In the genomic region with DNA sequence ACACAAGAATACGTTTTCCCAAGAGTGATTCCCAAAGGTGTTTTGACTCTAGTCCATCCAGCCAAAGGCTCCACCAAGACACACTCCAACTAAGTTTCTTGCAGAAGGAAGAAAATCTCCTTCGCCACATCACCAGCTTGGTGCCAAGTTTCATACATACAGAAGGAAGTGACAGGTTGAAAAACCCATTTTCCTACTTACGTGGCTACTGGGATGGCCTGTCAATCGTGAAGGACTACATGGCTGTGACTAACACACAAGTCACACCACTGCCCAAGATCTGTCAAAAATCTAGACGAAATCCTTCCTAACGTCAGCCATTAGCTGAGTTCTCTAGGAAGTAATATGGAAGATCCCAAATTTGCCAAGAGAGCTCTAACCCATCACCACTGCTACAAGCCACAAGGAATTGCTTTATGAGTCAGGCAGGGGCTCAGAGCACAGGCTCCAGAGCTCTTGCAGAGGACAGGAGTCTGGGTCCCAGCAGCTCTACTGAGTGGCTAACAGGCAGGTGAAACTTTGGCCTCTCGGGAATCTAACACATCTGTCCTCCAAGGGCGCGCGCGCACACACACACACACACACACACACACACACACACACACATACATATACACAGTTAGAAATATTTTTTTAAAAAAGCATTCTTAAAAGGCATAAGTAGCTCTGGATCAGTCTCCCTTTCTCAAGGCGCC, we compare ENCODE assay signal across 8 mouse cellular contexts. TPM values are rescaled to one million over a fixed set of nuclear protein-coding genes. Genes with fewer than 3 reads are reported as not detected.
DNase-seq lines count a peak whose midpoint lies in the region; ATAC-seq and TF ChIP-seq lines count a peak whose summit lies in the region.

No protein-coding gene starts in this region.

- peak overlapping the region; percentile 87 for H3K9ac ChIP-seq in heart, embryonic 13.5 days
- H3K9ac ChIP-seq in MEL (ENCODE audit: control insufficient read depth, low read depth, low read length, poor library complexity, severe bottlenecking): peak overlapping the region; percentile 73
- peak overlapping the region; percentile 63 for H3K9ac ChIP-seq in hindbrain, embryonic 14.5 days
- H3K9ac ChIP-seq in midbrain, embryonic 11.5 days (ENCODE audit: low read length): peak overlapping the region; percentile 70

- H3K36me3 ChIP-seq in heart, embryonic 13.5 days: no peaks in the 10 kb centered on the region
- H3K36me3 ChIP-seq in MEL (ENCODE audit: control insufficient read depth in 1 of 2, insufficient read depth in 2 of 2, low read length in 2 of 2): peaks cover 0 to 5% of the 10 kb centered on the region in 2 experiments; a peak in 2 of 4 replicates
- no peaks in the 10 kb centered on the region for H3K36me3 ChIP-seq in hindbrain, embryonic 14.5 days (replicated peaks; ENCODE audit: control insufficient read depth, insufficient read depth)
- H3K36me3 ChIP-seq in midbrain, embryonic 11.5 days (ENCODE audit: control insufficient read depth, insufficient read depth, low read length): no peaks in the 10 kb centered on the region

- H3K9me3 ChIP-seq in heart, embryonic 13.5 days: no peaks in the 10 kb centered on the region
- no peaks in the 10 kb centered on the region for H3K9me3 ChIP-seq in MEL (replicated peaks; ENCODE audit: insufficient read depth, low read length)
- no peaks in the 10 kb centered on the region for H3K9me3 ChIP-seq in hindbrain, embryonic 14.5 days (ENCODE audit: control insufficient read depth, low read length)
- no peaks in the 10 kb centered on the region for H3K9me3 ChIP-seq in midbrain, embryonic 11.5 days (ENCODE audit: control insufficient read depth, low read length)

- no peak for TF ChIP-seq CTCF in MEL (IDR thresholded peaks at IDR 0.05 in 2 of 3, conservative IDR thresholded peaks at IDR 0.05 in 1 of 3; ENCODE audit: control insufficient read depth in 1 of 3, insufficient read depth in 1 of 3, low read depth in 2 of 3, low read length in 3 of 3, poor library complexity in 1 of 3, severe bottlenecking in 1 of 3)

- ATAC-seq in heart, embryonic 13.5 days (ENCODE audit: extremely low read depth, insufficient number of reproducible peaks, low FRiP score, low TSS enrichment): no peak
- no peak for ATAC-seq in hindbrain, embryonic 14.5 days (ENCODE audit: low FRiP score)
- ATAC-seq in midbrain, embryonic 11.5 days (ENCODE audit: low FRiP score): no peak

- no peak for DNase-seq in heart, postnatal 14 days
- DNase-seq in MEL (ENCODE audit: low read depth, low spot score): peak; percentile 24
- DNase-seq in hindbrain, embryonic 14.5 days (ENCODE audit: low spot score): no peak
- no peak for DNase-seq in midbrain, embryonic 11.5 days (ENCODE audit: low spot score, missing footprints)
- DNase-seq in right cerebral cortex, postnatal 14 days: no peak
- no peak for DNase-seq in natural killer cell, adult 2 months (ENCODE audit: low spot score in 2 of 2)
- no peak for DNase-seq in left cerebral cortex, adult 11 months (ENCODE audit: low spot score)

- peak overlapping the region; percentile 98 for H3K4me2 ChIP-seq in heart, embryonic 13.5 days
- peak overlapping the region; percentile 98 for H3K4me2 ChIP-seq in hindbrain, embryonic 14.5 days (replicated peaks)
- H3K4me2 ChIP-seq in midbrain, embryonic 11.5 days: peak overlapping the region; percentile 82

- WGBS in heart, embryonic 13.5 days: 62% methylated on average over 12 of the region's 12 CpGs
- WGBS in hindbrain, embryonic 14.5 days: 74% methylated on average over 12 of the region's 12 CpGs
- 81% methylated on average over 12 of the region's 12 CpGs for WGBS in midbrain, embryonic 11.5 days

- no peak for TF ChIP-seq RAD21 in MEL (IDR thresholded peaks at IDR 0.05; ENCODE audit: low read depth, low read length)

- peak overlapping the region; percentile 65 for H3K4me3 ChIP-seq in heart, embryonic 13.5 days
- H3K4me3 ChIP-seq in MEL (ENCODE audit: control insufficient read depth in 1 of 2, insufficient read depth in 1 of 2, low read depth in 2 of 2, low read length in 2 of 2): peak overlapping the region; percentile 65 to 70
- H3K4me3 ChIP-seq in hindbrain, embryonic 14.5 days (replicated peaks; ENCODE audit: low read length): peak overlapping the region; percentile 59
- peak overlapping the region; percentile 67 for H3K4me3 ChIP-seq in midbrain, embryonic 11.5 days (ENCODE audit: low read depth, low read length)

- intact Hi-C loops in heart, postnatal 14 days (cut with DNase I): no loop called here

- H3K27me3 ChIP-seq in heart, embryonic 13.5 days (replicated peaks): no peaks in the 10 kb centered on the region
- no peaks in the 10 kb centered on the region for H3K27me3 ChIP-seq in MEL (ENCODE audit: control insufficient read depth in 1 of 2, insufficient read depth in 2 of 2, low read length in 2 of 2)
- no peaks in the 10 kb centered on the region for H3K27me3 ChIP-seq in hindbrain, embryonic 14.5 days (ENCODE audit: control insufficient read depth, insufficient read depth, low read length)
- no peaks in the 10 kb centered on the region for H3K27me3 ChIP-seq in midbrain, embryonic 11.5 days (ENCODE audit: control insufficient read depth, insufficient read depth, low read length)

- no peak for TF ChIP-seq EP300 in MEL (IDR thresholded peaks at IDR 0.05; ENCODE audit: low read depth in 1 of 2, low read length in 2 of 2)

- peaks cover 12% of the 10 kb centered on the region for H3K79me2 ChIP-seq in MEL (ENCODE audit: control insufficient read depth, insufficient read depth, low read length, poor library complexity)

- H3K4me1 ChIP-seq in heart, embryonic 13.5 days: peaks cover 32% of the 10 kb centered on the region
- H3K4me1 ChIP-seq in MEL (ENCODE audit: control insufficient read depth in 1 of 2, insufficient read depth in 2 of 2, low read length in 2 of 2): peaks cover 0 to 10% of the 10 kb centered on the region in 2 experiments; a peak in 3 of 4 replicates
- peaks cover 14% of the 10 kb centered on the region for H3K4me1 ChIP-seq in hindbrain, embryonic 14.5 days (replicated peaks; ENCODE audit: control insufficient read depth, insufficient read depth, low read length)
- peaks cover 15% of the 10 kb centered on the region for H3K4me1 ChIP-seq in midbrain, embryonic 11.5 days (ENCODE audit: control insufficient read depth, insufficient read depth, low read length)

- H3K27ac ChIP-seq in heart, embryonic 13.5 days (replicated peaks): no peak overlapping the region
- H3K27ac ChIP-seq in MEL (ENCODE audit: control insufficient read depth, low read depth, low read length): no peak overlapping the region
- H3K27ac ChIP-seq in hindbrain, embryonic 14.5 days: no peak overlapping the region
- no peak overlapping the region for H3K27ac ChIP-seq in midbrain, embryonic 11.5 days (ENCODE audit: low read depth, low read length)

- TF ChIP-seq POLR2A in MEL (IDR thresholded peaks at IDR 0.05; ENCODE audit: control insufficient read depth in 1 of 2, insufficient read depth in 1 of 2, low read depth in 1 of 2, low read length in 2 of 2, poor library complexity in 1 of 2): no peak

TF ChIP-seq in MEL, 35 proteins besides CTCF, POLR2A, EP300 and RAD21:
- TF ChIP-seq ETS1 (IDR thresholded peaks at IDR 0.05; ENCODE audit: low read depth, low read length) (no peak), TAL1 (IDR thresholded peaks at IDR 0.05; ENCODE audit: low read length) (no peak), MYB (IDR thresholded peaks at IDR 0.05; ENCODE audit: low read depth, low read length) (no peak)

RNA-seq across cellular contexts. Expression of a gene that starts 1.1 kb away (rescaled TPM):
- 15.0 and 16.1 TPM in 2 replicates for polyA plus RNA-seq in heart, embryonic 13.5 days (2015; fragmentation: Nextera tagmentation; extraction: Ambion mirVana)
- total RNA-seq in heart, postnatal 14 days (2021): 10 to 100 TPM; 14.6 to 16.2 TPM
- 16.1 and 19.7 TPM in 2 replicates for total RNA-seq in MEL (2012; rRNA removed)
- 10 to 100 TPM in 1 of 2 experiments, not detected in 1; 30.7 TPM for polyA plus RNA-seq in MEL (2012; ENCODE audit: insufficient read depth in 1 of 2, insufficient read length in 2 of 2, low read depth in 1 of 2, low replicate concordance in 2 of 2, missing spikeins in 1 of 2)
- polyA plus RNA-seq in hindbrain, embryonic 14.5 days (2014; fragmentation: Nextera tagmentation; extraction: Ambion mirVana): 14.2 and 15.9 TPM in 2 replicates
- polyA plus RNA-seq in midbrain, embryonic 11.5 days (2014; fragmentation: Nextera tagmentation; extraction: Ambion mirVana): 7.4 and 9.9 TPM in 2 replicates

RNA-seq across cellular contexts. Expression of a gene that starts 31.2 kb away (rescaled TPM):
- 80.5 and 82.6 TPM in 2 replicates for polyA plus RNA-seq in heart, embryonic 13.5 days (2015; fragmentation: Nextera tagmentation; extraction: Ambion mirVana)
- total RNA-seq in heart, postnatal 14 days (2021): 10 to 100 TPM; 86.5 to 88.7 TPM
- total RNA-seq in MEL (2012; rRNA removed): 303 and 340 TPM in 2 replicates
- 100 to 1,000 TPM; 376 to 580 TPM for polyA plus RNA-seq in MEL (2012; ENCODE audit: insufficient read depth in 1 of 2, insufficient read length in 2 of 2, low read depth in 1 of 2, low replicate concordance in 2 of 2, missing spikeins in 1 of 2)
- polyA plus RNA-seq in hindbrain, embryonic 14.5 days (2014; fragmentation: Nextera tagmentation; extraction: Ambion mirVana): 93.6 and 112 TPM in 2 replicates
- polyA plus RNA-seq in midbrain, embryonic 11.5 days (2014; fragmentation: Nextera tagmentation; extraction: Ambion mirVana): 163 and 166 TPM in 2 replicates

RNA-seq across cellular contexts. Expression of a gene that starts 56.3 kb away (rescaled TPM):
- polyA plus RNA-seq in heart, embryonic 13.5 days (2015; fragmentation: Nextera tagmentation; extraction: Ambion mirVana): 14.7 and 15.1 TPM in 2 replicates
- total RNA-seq in heart, postnatal 14 days (2021): 10 to 100 TPM in 1 of 2 experiments, 1 to 10 TPM in 1; 9.5 to 10.9 TPM
- 12.1 and 14.1 TPM in 2 replicates for total RNA-seq in MEL (2012; rRNA removed)
- polyA plus RNA-seq in MEL (2012; ENCODE audit: insufficient read depth in 1 of 2, insufficient read length in 2 of 2, low read depth in 1 of 2, low replicate concordance in 2 of 2, missing spikeins in 1 of 2): 10 to 100 TPM in 1 of 2 experiments, not detected in 1; 15.3 TPM
- 21.3 and 24.3 TPM in 2 replicates for polyA plus RNA-seq in hindbrain, embryonic 14.5 days (2014; fragmentation: Nextera tagmentation; extraction: Ambion mirVana)
- 21.4 and 22.4 TPM in 2 replicates for polyA plus RNA-seq in midbrain, embryonic 11.5 days (2014; fragmentation: Nextera tagmentation; extraction: Ambion mirVana)

RNA-seq across cellular contexts. Expression of a gene that starts 57.5 kb away (rescaled TPM):
- polyA plus RNA-seq in heart, embryonic 13.5 days (2015; fragmentation: Nextera tagmentation; extraction: Ambion mirVana): 0.07 and 0.08 TPM in 2 replicates
- total RNA-seq in heart, postnatal 14 days (2021): not detected
- total RNA-seq in MEL (2012; rRNA removed): 0.07 TPM in 1 of 2 replicates, not detected in the other
- polyA plus RNA-seq in MEL (2012; ENCODE audit: insufficient read depth in 1 of 2, insufficient read length in 2 of 2, low read depth in 1 of 2, low replicate concordance in 2 of 2, missing spikeins in 1 of 2): under 1 TPM in 1 of 2 experiments, not detected in 1; 0.08 TPM
- polyA plus RNA-seq in hindbrain, embryonic 14.5 days (2014; fragmentation: Nextera tagmentation; extraction: Ambion mirVana): not detected in 2 replicates
- polyA plus RNA-seq in midbrain, embryonic 11.5 days (2014; fragmentation: Nextera tagmentation; extraction: Ambion mirVana): not detected in 2 replicates
